Mouse (Mus musculus) MEL-GATA-1-ER (cell line): Measurements from ENCODE around the gene Trrap.
"Not testable (repeated sequence)": the region's sequence is repeated elsewhere in the genome, so short reads cannot be mapped to it uniquely, and the experiment has no call there.

Experiments used
- DNase-seq: peaks from one replicate; pipeline ENCODE4 v3.0.0-alpha.2; 2012; ENCODE audit warnings: low read depth; ENCODE audit errors: extremely low read depth

Gene Trrap

GRCm38 (mm10) chr5:144767106-144767798, at the start of gene Trrap:
TSS of gene Trrap (plus strand) at chr5:144767732.
- DNase-seq = not testable (repeated sequence)

- DNase-seq = no peak
Observed at GRCm38 (mm10) chr5:144719781-144720180, 47.8 kb upstream of the Trrap start.

DNA sequence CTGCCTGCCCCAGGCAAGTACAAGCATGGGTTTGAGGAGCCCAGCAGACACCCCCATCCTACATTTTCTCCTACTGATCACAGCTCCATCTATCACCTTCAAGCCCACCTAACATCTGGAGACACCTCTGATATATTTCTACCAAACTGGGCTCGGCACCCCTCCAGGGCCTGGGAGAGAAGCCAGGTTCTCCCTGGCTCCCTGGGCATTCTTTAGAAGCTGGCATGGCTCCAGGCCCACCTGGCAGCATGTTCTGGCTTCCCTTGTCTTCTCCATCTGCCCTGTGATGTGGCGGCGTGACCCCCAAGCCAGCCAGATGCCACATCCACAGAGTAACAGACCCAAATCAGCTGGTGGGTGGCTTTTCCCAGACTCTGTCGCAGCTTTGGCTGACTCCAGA, 47.3 kb upstream of the Trrap start:
- no peak for DNase-seq

GRCm38 (mm10) chr5:144724926-144725325, 42.6 kb upstream of the Trrap start:
- no peak for DNase-seq

GRCm38 (mm10) chr5:144725554-144725953, 42.0 kb upstream of the Trrap start:
- no peak for DNase-seq

GRCm38 (mm10) chr5:144727119-144727518, 40.4 kb upstream of the Trrap start:
- no peak for DNase-seq

DNA sequence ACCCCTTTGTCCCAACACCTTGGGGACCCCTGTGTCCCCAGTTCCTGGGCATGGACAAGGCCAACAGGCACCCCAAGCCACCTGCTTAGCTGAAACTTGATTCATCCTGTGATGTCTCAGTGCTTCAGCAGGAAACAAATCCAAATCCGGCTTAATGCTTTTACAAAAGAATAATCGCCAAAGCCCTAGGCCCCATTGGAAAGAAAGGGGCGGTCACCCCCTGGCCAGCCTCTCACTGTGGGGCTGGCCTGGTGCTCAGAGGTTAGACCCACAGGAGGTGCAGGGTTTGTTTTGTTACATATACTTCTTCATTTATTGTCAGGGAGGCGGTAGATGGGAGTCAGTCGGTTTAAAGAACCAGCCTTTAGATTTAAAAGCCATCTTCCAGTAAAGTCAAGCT, 39.3 kb upstream of the Trrap start:
- no peak for DNase-seq

- no peak for DNase-seq
Observed at GRCm38 (mm10) chr5:144729216-144729615, 38.3 kb upstream of the Trrap start.

GRCm38 (mm10) chr5:144733953-144734352, 33.6 kb upstream of the Trrap start:
- peak; percentile 41 for DNase-seq

- DNase-seq = peak; percentile 32
Observed at GRCm38 (mm10) chr5:144734949-144735348, 32.6 kb upstream of the Trrap start.

DNA sequence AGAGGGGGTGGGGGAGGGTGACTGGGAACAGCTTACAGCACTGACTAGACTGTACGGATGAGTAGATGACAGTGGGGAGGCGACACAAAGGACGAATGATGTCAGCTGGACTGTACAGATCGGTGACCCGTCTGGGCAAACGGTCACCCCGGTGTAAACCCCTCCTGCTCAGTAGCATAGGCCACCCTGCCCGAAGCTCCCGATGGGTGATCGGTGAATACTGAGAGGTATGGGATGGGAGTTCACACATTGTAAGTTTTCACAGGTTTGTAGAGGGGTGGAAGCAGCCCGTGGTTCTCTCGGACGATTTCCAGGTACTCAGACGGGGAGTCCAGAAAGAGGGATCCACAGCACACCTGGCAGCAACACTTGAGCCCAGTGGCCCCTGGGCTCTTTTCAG, 30.4 kb upstream of the Trrap start:
- no peak for DNase-seq

DNA sequence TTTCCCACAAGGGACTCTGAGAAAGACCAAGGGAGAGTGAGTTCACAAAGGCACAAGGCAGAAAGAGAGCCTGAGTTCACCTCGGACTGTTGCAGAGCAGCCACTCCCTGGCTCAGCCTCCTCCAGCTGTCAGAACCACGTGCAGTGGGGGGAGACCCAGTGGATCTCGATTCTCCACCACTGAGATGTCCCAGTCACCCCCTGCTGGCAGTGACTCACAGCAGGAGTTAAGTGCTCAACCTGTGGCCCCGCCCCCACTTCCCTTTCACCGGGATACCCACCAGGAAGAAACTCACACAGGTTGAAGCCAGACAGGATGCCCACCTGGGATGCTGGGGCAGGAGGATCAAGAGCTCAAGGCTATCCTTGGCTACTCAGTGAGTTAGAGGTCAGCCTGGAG, 15.1 kb upstream of the Trrap start:
- no peak for DNase-seq

DNA sequence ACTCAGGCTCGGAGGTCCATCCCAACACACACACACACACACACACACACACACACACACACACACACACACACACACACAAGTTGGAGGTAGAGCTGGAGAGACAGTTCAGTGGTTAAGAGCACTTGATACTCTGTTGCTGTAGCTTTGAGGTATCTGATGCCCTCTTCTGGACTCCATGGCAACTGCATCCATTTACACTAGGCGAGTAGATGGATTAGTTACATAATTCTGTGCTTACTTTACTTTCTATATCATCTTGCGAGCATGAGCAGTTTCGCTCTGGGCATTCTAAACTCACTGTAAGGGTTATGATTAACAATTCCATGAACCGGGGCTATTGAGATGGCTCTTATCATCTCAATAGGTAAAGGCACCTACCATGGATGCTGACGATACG, 14.5 kb upstream of the Trrap start:
- peak; percentile 58 for DNase-seq

- DNase-seq = no peak
Observed at GRCm38 (mm10) chr5:144755191-144755590, 12.3 kb upstream of the Trrap start.

DNA sequence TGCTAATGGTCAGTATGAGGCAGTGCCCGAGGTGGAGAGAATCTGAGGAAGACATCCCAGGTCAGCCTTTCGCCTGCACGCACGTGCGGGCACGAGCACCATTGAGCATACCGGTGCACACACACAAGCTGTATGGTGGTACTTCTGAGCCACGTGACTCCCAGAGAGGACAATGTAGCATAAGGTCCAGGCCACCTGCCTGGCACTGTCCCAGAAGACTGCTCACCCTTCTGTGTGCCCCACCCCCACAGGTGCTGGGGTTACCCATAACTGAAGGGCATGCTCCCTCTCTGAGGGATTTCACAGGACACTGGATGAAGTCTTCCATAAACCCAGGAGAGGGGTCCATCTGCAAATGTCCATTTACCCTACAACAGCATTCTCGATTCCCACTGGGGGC, 10.1 kb upstream of the Trrap start:
- DNase-seq = no peak

DNA sequence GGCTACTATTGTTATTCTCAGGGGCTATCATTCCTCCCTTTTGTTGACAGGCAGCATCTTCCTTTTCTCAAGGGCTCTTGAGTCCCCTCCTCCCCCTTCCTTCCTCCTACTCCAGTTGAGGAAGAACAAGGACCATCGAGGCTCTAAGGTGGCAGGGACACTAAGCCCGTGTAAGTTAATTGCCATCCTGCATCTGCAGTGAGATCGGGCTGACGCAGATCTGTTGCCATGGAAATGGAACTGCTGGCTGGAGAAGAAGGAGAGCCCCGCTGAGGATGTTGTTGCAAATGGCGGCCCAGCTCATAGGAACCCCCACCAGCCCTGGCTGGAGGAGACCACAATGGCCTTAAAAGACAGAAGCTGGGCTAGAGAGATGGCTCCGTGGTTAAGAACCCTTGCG, 9.1 kb upstream of the Trrap start:
- no peak for DNase-seq

DNA sequence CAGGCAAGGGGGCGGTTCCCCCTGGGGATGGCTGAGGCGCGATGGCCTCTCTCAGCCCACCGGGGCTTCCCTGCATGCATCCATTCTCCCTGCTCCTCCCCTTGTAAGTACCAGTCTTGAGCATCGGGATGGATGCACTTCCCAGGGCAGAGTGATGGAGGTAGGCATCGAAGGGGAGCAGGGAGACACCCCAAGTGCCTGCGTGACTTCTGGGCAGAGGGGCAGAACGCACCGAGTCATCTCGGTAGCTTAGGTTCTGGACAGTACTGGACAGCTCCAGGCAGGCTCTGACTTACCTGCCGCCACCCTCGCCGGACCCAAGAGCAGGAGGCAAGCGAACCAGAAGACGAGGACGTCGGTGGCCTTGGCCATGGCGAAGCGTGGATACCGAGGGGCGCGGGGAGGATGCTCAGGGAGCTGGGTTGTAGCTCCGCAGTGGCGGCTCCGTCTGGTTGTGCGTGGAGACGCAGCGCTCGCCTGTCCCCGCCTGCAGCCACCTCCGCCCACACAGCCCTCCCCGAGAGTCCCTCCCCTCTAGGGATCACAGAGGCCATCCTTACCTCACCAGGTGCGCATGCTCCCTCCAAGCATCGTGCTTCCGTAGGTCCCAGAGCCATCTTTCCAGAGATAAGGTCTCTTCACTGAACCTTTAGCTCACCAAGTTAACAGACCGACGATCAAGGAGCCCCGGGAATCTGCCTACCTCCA, 6.2 kb upstream of the Trrap start, which contains the start of gene Tmem130:
Gene Tmem130 (minus strand): TSS at position 658 of the 708 bp plus-strand sequence.
- no peak for DNase-seq

DNA sequence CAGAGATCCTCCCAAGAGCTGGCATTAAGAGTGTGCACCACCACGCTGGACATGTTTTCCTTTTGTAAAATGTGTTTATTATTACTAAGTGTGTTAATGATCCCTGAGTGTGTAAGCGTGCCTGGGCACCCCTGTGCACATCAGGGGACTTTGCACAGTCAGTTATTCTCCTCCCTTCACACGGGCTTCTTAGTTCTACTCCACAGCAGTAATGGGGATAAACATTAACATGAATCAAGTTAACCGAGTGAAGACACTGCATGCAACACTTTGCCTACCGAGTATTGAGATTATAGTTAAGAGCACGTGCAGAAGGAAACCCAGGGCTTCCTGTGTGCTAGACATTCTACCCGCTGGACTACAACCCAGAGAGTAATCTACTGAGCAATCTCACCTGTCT, 1.5 kb upstream of the Trrap start:
- DNase-seq = no peak

- no peak for DNase-seq
Observed at GRCm38 (mm10) chr5:144766646-144767045, 886 bp upstream of the Trrap start.

- peak; percentile 66 for DNase-seq
Observed at GRCm38 (mm10) chr5:144767911-144768841, 644 bp downstream of the Trrap start.

- DNase-seq = peak; percentile 58
Observed at GRCm38 (mm10) chr5:144769067-144769482, 1.5 kb downstream of the Trrap start.

DNA sequence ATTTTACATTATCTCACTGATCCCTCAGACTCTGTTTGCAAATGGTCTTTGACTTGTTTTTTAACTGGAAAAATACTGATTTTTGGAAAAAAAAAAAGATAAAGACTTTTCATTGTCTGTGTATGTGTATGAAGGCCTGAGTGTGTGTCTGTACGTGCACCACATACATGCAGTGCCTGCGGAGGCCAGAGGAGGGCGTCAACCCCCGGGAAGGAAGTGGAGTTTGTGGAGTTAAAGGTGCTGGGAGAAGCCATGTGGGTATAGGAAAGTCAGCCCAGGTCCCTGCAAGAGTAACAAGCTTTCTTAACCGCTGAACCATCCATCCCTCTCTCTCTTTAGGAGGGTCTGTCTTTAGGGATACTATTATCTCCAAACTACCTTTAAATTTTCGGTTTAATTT, 5.7 kb downstream of the Trrap start:
- no peak for DNase-seq
